Mouse (Mus musculus): ENCODE results near the gene Ctsl.
A peak's percentile ranks its signal among the peaks of the same experiment; 100 is the strongest.

The Ctsl gene

GRCm38 (mm10) chr13:64312024-64312915 is 58.4 kb downstream of the Ctsl start, which contains the start of gene Aaed1:
TSS of gene Aaed1 (minus strand) at chr13:64312710.
- DNase-seq (ENCODE audit: low spot score), result peak; percentile 92

GRCm38 (mm10) chr13:64311266-64311665 is 59.4 kb downstream of the Ctsl start:
- DNase-seq (ENCODE audit: low spot score), result no peak

GRCm38 (mm10) chr13:64310585-64310984 is 60.1 kb downstream of the Ctsl start:
- no peak for DNase-seq (ENCODE audit: low spot score)

GRCm38 (mm10) chr13:64309842-64310241 is 60.8 kb downstream of the Ctsl start:
- DNase-seq (ENCODE audit: low spot score), result no peak
